Mouse (Mus musculus) midbrain, embryonic 15.5 days (tissue): ENCODE measurements around the gene Zc3hav1. TPM values are rescaled to one million over a fixed set of nuclear protein-coding genes. Genes with fewer than 3 reads are reported as not detected.

Experiments
- ATAC-seq: fragments of 200-750 bp; cut with Nextera tagmentation; replicated peaks from 2 replicates; pipeline ENCODE4 v1.8.0; 2017; ENCODE audit warnings: moderate TSS enrichment
- H3K27ac ChIP-seq: fragments of 300-500 bp; sonication (generic); 2 replicates; pipeline ENCODE4 v1.5.1; 2015; ENCODE audit warnings: mild to moderate bottlenecking, inconsistent platforms
- H3K27me3 ChIP-seq: fragments of 300-500 bp; sonication (generic); replicated peaks from 2 replicates; pipeline ENCODE4 v1.6.1; 2015; ENCODE audit warnings: inconsistent platforms
- H3K36me3 ChIP-seq: fragments of 300-500 bp; sonication (generic); replicated peaks from 2 replicates; pipeline ENCODE4 v1.6.1; 2015; ENCODE audit warnings: inconsistent platforms
- H3K4me1 ChIP-seq: fragments of 300-500 bp; sonication (generic); 2 replicates; pipeline ENCODE4 v1.6.1; 2015; ENCODE audit warnings: inconsistent platforms
- H3K4me2 ChIP-seq: fragments of 300-500 bp; sonication (generic); 2 replicates; pipeline ENCODE4 v1.6.1; 2015; ENCODE audit warnings: inconsistent platforms, mild to moderate bottlenecking, moderate library complexity
- H3K4me3 ChIP-seq: fragments of 300-500 bp; sonication (generic); 2 replicates; pipeline ENCODE4 v1.5.1; 2015; ENCODE audit warnings: mild to moderate bottlenecking, inconsistent platforms
- H3K9ac ChIP-seq: fragments of 300-500 bp; sonication (generic); 2 replicates; pipeline ENCODE4 v1.6.1; 2015; ENCODE audit warnings: mild to moderate bottlenecking, inconsistent platforms
- H3K9me3 ChIP-seq: fragments of 300-500 bp; sonication (generic); 2 replicates; pipeline ENCODE4 v1.6.1; 2016; ENCODE audit warnings: inconsistent platforms
- WGBS: fragments of 180-500 bp; shearing (Covaris S2); methylation state at CpG from one replicate; pipeline ENCODE4 v1.1.7; 2015; ENCODE audit warnings: mixed read lengths; 5-methylcytosine and 5-hydroxymethylcytosine counted together
- polyA plus RNA-seq: library from polyadenylated mRNA; unstranded; fragments of >200 nt; fragmentation: Nextera tagmentation; extraction: Ambion mirVana; gene quantifications from 2 replicates; pipeline ENCODE4 v1.2.1, GENCODE M21; 2015

The Zc3hav1 gene
- polyA plus RNA-seq, 1 experiment from 2014 or later = 1.6 TPM

GRCm38 (mm10) chr6:38320621-38321020 lies 33.8 kb downstream of the Zc3hav1 start:
- H3K27me3 ChIP-seq = no peaks in the 10 kb centered on the region
- no peak for ATAC-seq
- 95% methylated on average over 9 of the region's 9 CpGs for WGBS
- H3K27ac ChIP-seq = no peak overlapping the region
- H3K4me2 ChIP-seq = no peak overlapping the region
- no peak overlapping the region for H3K9ac ChIP-seq
- no peaks in the 10 kb centered on the region for H3K9me3 ChIP-seq
- no peaks in the 10 kb centered on the region for H3K36me3 ChIP-seq
- no peaks in the 10 kb centered on the region for H3K4me1 ChIP-seq
- no peak overlapping the region for H3K4me3 ChIP-seq

DNA sequence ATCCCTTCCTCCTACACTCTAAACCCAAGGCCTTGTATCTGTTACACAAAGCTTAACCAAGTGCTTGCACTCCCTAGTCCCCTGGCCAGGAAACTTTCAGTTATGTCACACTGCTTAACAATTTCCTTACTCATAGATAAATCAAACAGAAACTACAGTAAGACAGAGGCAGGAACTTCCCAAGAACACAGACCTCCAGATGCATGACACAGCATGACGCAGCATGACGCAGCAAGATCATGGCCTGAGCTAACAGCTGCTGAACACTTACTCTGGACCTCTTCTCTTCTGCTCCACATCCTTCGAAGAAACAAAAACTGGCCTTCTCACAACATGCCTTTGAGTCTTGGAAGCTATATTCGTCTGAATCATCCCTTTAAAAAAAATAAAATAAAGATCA lies 38.4 kb downstream of the Zc3hav1 start:
- H3K27me3 ChIP-seq = no peaks in the 10 kb centered on the region
- ATAC-seq = no peak
- 93% methylated on average over 4 of the region's 4 CpGs for WGBS

GRCm38 (mm10) chr6:38309741-38310140 lies 44.7 kb downstream of the Zc3hav1 start:
- Histone ChIP-seq H3K27me3 (no peaks in the 10 kb centered on the region), H3K36me3 (no peaks in the 10 kb centered on the region), H3K9ac (no peak overlapping the region), H3K4me2 (no peak overlapping the region), H3K4me1 (no peaks in the 10 kb centered on the region), H3K27ac (no peak overlapping the region), H3K9me3 (no peaks in the 10 kb centered on the region), H3K4me3 (no peak overlapping the region)
- ATAC-seq = no peak

More for the DNA sequence above, 38.4 kb downstream of the Zc3hav1 start:
- H3K4me2 ChIP-seq = no peak overlapping the region
- no peaks in the 10 kb centered on the region for H3K36me3 ChIP-seq
- no peak overlapping the region for H3K4me3 ChIP-seq
- no peaks in the 10 kb centered on the region for H3K9me3 ChIP-seq
- H3K27ac ChIP-seq = no peak overlapping the region
- H3K4me1 ChIP-seq = no peaks in the 10 kb centered on the region
- no peak overlapping the region for H3K9ac ChIP-seq

DNA sequence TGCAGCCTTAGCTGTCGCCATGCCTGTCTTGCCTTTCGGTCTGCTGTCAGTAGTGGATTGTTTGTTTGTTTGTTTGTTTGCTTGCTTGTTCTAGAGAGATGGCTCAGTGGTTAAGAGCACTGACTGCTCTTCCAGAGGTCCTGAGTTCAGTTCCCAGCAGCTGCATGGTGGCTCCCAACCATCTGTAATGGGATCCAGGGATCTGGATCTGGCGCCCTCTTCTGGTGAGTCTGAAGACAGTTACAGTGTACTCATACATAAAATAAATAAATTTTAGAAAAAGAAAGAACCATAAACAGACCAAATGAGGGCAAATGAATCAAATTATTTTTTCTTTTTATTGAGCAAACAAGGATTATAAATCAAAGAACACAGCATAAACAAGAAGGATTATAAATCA lies 49.4 kb downstream of the Zc3hav1 start:
- Histone ChIP-seq H3K36me3 (no peaks in the 10 kb centered on the region), H3K4me1 (no peaks in the 10 kb centered on the region), H3K4me3 (no peak overlapping the region), H3K9me3 (no peaks in the 10 kb centered on the region), H3K9ac (no peak overlapping the region), H3K27ac (no peak overlapping the region), H3K4me2 (no peak overlapping the region), H3K27me3 (no peaks in the 10 kb centered on the region)
- 73% methylated on average over 3 of the region's 3 CpGs for WGBS
- ATAC-seq = no peak

GRCm38 (mm10) chr6:38298761-38299401 lies 55.5 kb downstream of the Zc3hav1 start, which contains the start of gene Zc3hav1l:
Zc3hav1l (minus strand) TSS chr6:38299259.
- Histone ChIP-seq H3K9me3 (no peaks in the 10 kb centered on the region), H3K9ac (peak within 1 kb of the TSS; percentile 61), H3K4me2 (peak within 1 kb of the TSS; percentile 66), H3K36me3 (0 out of 2 replicates have a peak, but pooled peaks cover 6% of the 10 kb centered on the region), H3K4me3 (peak within 1 kb of the TSS; percentile 51), H3K27ac (peak within 1 kb of the TSS; percentile 84), H3K4me1 (peaks cover 11% of the 10 kb centered on the region), H3K27me3 (no peaks in the 10 kb centered on the region)
- under 1% methylated on average over 58 of the region's 70 CpGs for WGBS
- ATAC-seq = peak; percentile 96

DNA sequence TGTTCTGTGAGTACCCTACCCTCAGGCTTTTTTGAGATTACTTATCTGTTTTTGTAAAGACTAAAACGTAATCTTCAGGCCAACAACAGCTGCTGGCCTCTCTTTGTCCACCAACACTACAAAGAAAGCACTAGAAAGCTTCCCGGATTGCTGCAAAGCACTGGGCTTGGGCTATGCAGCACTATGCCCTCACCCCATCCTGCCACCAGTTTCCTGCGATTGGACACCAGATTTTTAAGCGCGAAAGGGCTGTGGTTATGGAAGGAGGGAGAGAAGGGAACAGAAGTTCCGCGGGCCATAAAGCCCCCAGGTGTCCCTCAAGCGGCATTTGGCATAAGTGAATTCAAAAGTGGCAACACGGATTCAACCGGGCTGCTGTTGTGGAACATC lies 56.2 kb downstream of the Zc3hav1 start:
- 0 out of 2 replicates have a peak, but pooled peaks cover 6% of the 10 kb centered on the region for H3K36me3 ChIP-seq
- peaks cover 11% of the 10 kb centered on the region for H3K4me1 ChIP-seq
- H3K27me3 ChIP-seq = no peaks in the 10 kb centered on the region
- peak; percentile 48 for ATAC-seq
- no peaks in the 10 kb centered on the region for H3K9me3 ChIP-seq
- H3K9ac ChIP-seq = peak overlapping the region; percentile 61
- H3K27ac ChIP-seq = peak overlapping the region; percentile 84
- 1% methylated on average over 10 of the region's 10 CpGs for whole genome bisulfite sequencing
- peak overlapping the region; percentile 51 for H3K4me3 ChIP-seq
- peak overlapping the region; percentile 66 for H3K4me2 ChIP-seq

GRCm38 (mm10) chr6:38297580-38298245 lies 56.7 kb downstream of the Zc3hav1 start:
- Histone ChIP-seq H3K4me3 (peak overlapping the region; percentile 51), H3K4me2 (peak overlapping the region; percentile 66), H3K9me3 (no peaks in the 10 kb centered on the region), H3K36me3 (0 out of 2 replicates have a peak, but pooled peaks cover 9% of the 10 kb centered on the region), H3K27ac (peak overlapping the region; percentile 84), H3K27me3 (no peaks in the 10 kb centered on the region), H3K9ac (peak overlapping the region; percentile 61), H3K4me1 (peaks cover 11% of the 10 kb centered on the region)
- ATAC-seq = no peak
- WGBS = 38% methylated on average over 12 of the region's 12 CpGs

GRCm38 (mm10) chr6:38293708-38294107 lies 60.7 kb downstream of the Zc3hav1 start:
- WGBS = 37% methylated on average over 3 of the region's 3 CpGs
- Histone ChIP-seq H3K9me3 (no peaks in the 10 kb centered on the region), H3K36me3 (0 out of 2 replicates have a peak, but pooled peaks cover 11% of the 10 kb centered on the region)

GRCm38 (mm10) chr6:38292871-38293646 lies 61.3 kb downstream of the Zc3hav1 start:
- Histone ChIP-seq H3K4me3 (no peak overlapping the region), H3K4me2 (no peak overlapping the region), H3K36me3 (0 out of 2 replicates have a peak, but pooled peaks cover 11% of the 10 kb centered on the region), H3K9me3 (no peaks in the 10 kb centered on the region), H3K27me3 (no peaks in the 10 kb centered on the region), H3K27ac (no peak overlapping the region), H3K4me1 (peaks cover 5% of the 10 kb centered on the region), H3K9ac (no peak overlapping the region)
- 14% methylated on average over 11 of the region's 11 CpGs for WGBS
- no peak for ATAC-seq

More at GRCm38 (mm10) chr6:38293708-38294107, 60.7 kb downstream of the Zc3hav1 start:
- Histone ChIP-seq H3K4me1 (peaks cover 9% of the 10 kb centered on the region), H3K4me2 (no peak overlapping the region), H3K27ac (no peak overlapping the region), H3K9ac (no peak overlapping the region), H3K4me3 (no peak overlapping the region), H3K27me3 (no peaks in the 10 kb centered on the region)
- no peak for ATAC-seq

DNA sequence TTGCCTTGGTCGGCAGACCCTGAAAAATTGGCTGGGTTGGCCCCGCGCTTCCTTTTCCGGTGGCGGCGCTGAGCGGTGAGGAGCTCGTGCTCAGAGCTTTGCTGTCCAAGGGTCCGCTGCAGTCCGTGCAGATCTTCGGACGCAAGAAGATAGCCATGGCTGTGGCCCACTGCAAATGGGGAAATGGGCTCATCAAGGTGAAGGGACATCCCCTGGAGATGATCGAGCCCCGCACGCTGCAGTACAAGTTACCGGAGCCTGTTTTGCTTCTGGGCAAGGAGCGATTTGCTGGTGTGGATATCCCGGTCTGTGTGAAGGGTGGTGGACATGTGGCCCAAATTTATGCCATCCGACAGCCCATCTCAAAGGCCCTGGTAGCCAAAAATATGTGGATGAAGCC lies 70.0 kb downstream of the Zc3hav1 start:
- Histone ChIP-seq H3K4me2 (no peak overlapping the region), H3K27me3 (no peaks in the 10 kb centered on the region), H3K27ac (no peak overlapping the region), H3K36me3 (peaks cover 15% of the 10 kb centered on the region), H3K9ac (no peak overlapping the region), H3K4me3 (no peak overlapping the region), H3K4me1 (no peaks in the 10 kb centered on the region), H3K9me3 (no peaks in the 10 kb centered on the region)
- no peak for ATAC-seq
- WGBS = 97% methylated on average over 19 of the region's 19 CpGs

DNA sequence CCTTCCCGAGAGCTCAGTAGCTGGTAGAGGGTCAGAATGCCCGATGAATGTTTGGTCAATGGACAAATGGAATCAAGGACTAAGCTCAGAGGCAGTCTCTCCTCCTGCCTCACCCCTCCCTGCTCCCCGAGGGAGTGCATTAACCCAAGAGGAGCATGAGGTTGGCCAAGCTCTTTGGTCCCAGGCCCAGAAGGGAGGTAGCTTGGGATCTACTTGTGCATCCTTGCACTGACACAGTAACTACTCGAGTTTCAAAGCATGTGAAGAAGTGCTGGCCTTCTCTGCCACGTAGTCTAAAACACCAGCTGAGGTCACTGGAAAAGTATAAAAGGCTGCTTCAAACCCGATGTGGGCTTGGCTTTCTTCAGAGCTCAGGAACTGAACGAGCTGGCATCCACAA lies 89.9 kb downstream of the Zc3hav1 start:
- ATAC-seq = no peak
- no peak overlapping the region for H3K27ac ChIP-seq
- no peaks in the 10 kb centered on the region for H3K27me3 ChIP-seq
- no peaks in the 10 kb centered on the region for H3K4me1 ChIP-seq
- no peak overlapping the region for H3K4me2 ChIP-seq
- no peaks in the 10 kb centered on the region for H3K36me3 ChIP-seq
- no peak overlapping the region for H3K4me3 ChIP-seq
- no peak overlapping the region for H3K9ac ChIP-seq
- no peaks in the 10 kb centered on the region for H3K9me3 ChIP-seq
- WGBS = 75% methylated on average over 7 of the region's 7 CpGs

- no peak overlapping the region for H3K4me2 ChIP-seq
- no peaks in the 10 kb centered on the region for H3K4me1 ChIP-seq
- no peaks in the 10 kb centered on the region for H3K36me3 ChIP-seq
- H3K4me3 ChIP-seq = no peak overlapping the region
- 75% methylated on average over 5 of the region's 5 CpGs for WGBS
- no peaks in the 10 kb centered on the region for H3K27me3 ChIP-seq
- H3K9ac ChIP-seq = no peak overlapping the region
- no peak for ATAC-seq
- H3K27ac ChIP-seq = no peak overlapping the region
- no peaks in the 10 kb centered on the region for H3K9me3 ChIP-seq
These were observed 90.8 kb downstream of the Zc3hav1 start for GRCm38 (mm10) chr6:38263393-38264159.
